ENCODE assay signal across 9 mouse cellular contexts in the genomic region with DNA sequence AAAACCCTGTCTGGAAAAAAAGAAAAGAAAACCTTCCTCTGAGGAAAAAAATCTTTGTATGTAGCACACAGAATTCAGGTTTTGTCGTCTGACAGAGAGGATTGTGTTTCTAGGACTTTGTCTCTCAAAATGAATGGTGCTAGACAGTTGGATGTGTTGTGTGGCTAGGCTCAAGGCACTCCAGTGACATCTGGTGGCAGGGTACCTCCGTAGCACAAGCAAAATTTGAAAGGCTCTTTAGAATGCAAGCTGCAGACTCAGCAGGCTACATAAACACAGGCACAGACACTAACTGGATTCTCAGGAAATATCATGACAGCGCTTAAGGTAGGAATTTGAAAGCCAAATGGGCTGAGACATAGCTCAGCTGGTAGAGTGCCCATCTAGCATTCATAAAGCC. TPM values are rescaled to one million over a fixed set of nuclear protein-coding genes. Genes with fewer than 3 reads are reported as not detected.
DNase-seq lines count a peak whose midpoint lies in the region; ATAC-seq and TF ChIP-seq lines count a peak whose summit lies in the region.
"Had no signal": no experiment of that assay in that cellular context is flagged by ENCODE, and none has a peak within 500 bp of the region (broad histone marks: within the 10 kb centered on the region; RNA-seq: fewer than 3 reads in every experiment).

No protein-coding gene starts in this region.

- peak; percentile 60 to 63 for DNase-seq in cerebellum, postnatal 14 days
- DNase-seq in cerebellum, adult 11-12 months, result no peak
- DNase-seq in lung, embryonic 14.5 days, result peak; percentile 66
- DNase-seq in lung, adult 18-20 months, result no peak
- DNase-seq in brain, adult 2 months (ENCODE audit: low read depth, low spot score), result peak; percentile 86
- DNase-seq in kidney, postnatal 36 days, result peak; percentile 49 to 72
- DNase-seq in splenic B cell, adult 2 months (ENCODE audit: low read depth, low spot score), result peak; percentile 70

- H3K4me1 ChIP-seq in lung, embryonic 14.5 days (ENCODE audit: insufficient read depth), result no peaks in the 10 kb centered on the region

- H3K9me3 ChIP-seq in lung, embryonic 14.5 days (ENCODE audit: low read depth, low read length), result no peaks in the 10 kb centered on the region

- TF ChIP-seq CTCF in lung, embryonic 14.5 days (IDR thresholded peaks at IDR 0.05; ENCODE audit: low read depth), result peak; percentile 65

- no peaks in the 10 kb centered on the region for H3K27me3 ChIP-seq in lung, embryonic 14.5 days (ENCODE audit: insufficient read depth, low read length)
- H3K27me3 ChIP-seq in splenic B cell, adult 2 months (ENCODE audit: control insufficient read depth, insufficient read depth, low read length, poor library complexity, severe bottlenecking), result no peaks in the 10 kb centered on the region

- H3K27ac ChIP-seq in lung, embryonic 14.5 days (ENCODE audit: low read depth), result no peak overlapping the region

- no peak for ATAC-seq in lung, embryonic 14.5 days (ENCODE audit: insufficient read depth)
- ATAC-seq in inflammation-experienced regulatory T-cells, adult 6 months, result no peak

- no peak overlapping the region for H3K4me3 ChIP-seq in lung, embryonic 14.5 days (ENCODE audit: low read depth, low read length)

- no peaks in the 10 kb centered on the region for H3K36me3 ChIP-seq in lung, embryonic 14.5 days (ENCODE audit: insufficient read depth)
- no peaks in the 10 kb centered on the region for H3K36me3 ChIP-seq in splenic B cell, adult 2 months (ENCODE audit: control insufficient read depth, insufficient read depth, low read length, poor library complexity, severe bottlenecking)

- no peak overlapping the region for H3K9ac ChIP-seq in lung, embryonic 14.5 days

- WGBS in lung, embryonic 14.5 days, result 3% methylated on average over 3 of the region's 3 CpGs

- no peak overlapping the region for H3K4me2 ChIP-seq in lung, embryonic 14.5 days

RNA-seq across cellular contexts. Expression of a gene that starts 27.2 kb away (rescaled TPM):
- polyA plus RNA-seq in lung, embryonic 14.5 days (2014; fragmentation: Nextera tagmentation; extraction: Ambion mirVana), result not detected in 2 replicates
- not detected for polyA plus RNA-seq in inflammation-experienced regulatory T-cells, adult 6 months (2017; shearing (Covaris generic))

RNA-seq across cellular contexts. Expression of a gene that starts 50.1 kb away (rescaled TPM):
- polyA plus RNA-seq in lung, embryonic 14.5 days (2014; fragmentation: Nextera tagmentation; extraction: Ambion mirVana), result not detected in 2 replicates
- not detected for polyA plus RNA-seq in inflammation-experienced regulatory T-cells, adult 6 months (2017; shearing (Covaris generic))
- polyA plus RNA-seq: large intestine, adult 2 months had no signal

Comparison
In these comparisons a context has a peak if more than half of its experiments do, and no peak if none do; other contexts are left out.
1. DNase-seq: peak in cerebellum, postnatal 14 days (2 of 2), lung, embryonic 14.5 days (single experiment), brain, adult 2 months (single experiment), kidney, postnatal 36 days (2 of 2) and splenic B cell, adult 2 months (single experiment); none in cerebellum, adult 11-12 months (single experiment) and lung, adult 18-20 months (0 of 2).